ENCODE assay signal across 8 mouse cellular contexts in genomic region chr7:112183258-112183841, GRCm38 (mm10). TPM values are rescaled to one million over a fixed set of nuclear protein-coding genes. Genes with fewer than 3 reads are reported as not detected.
DNase-seq lines count a peak whose midpoint lies in the region; ATAC-seq and TF ChIP-seq lines count a peak whose summit lies in the region.

No protein-coding gene starts in this region.

- H3K9me3 ChIP-seq in embryonic facial prominence, embryonic 14.5 days (ENCODE audit: control insufficient read depth, low read length): no peaks in the 10 kb centered on the region
- no peaks in the 10 kb centered on the region for H3K9me3 ChIP-seq in heart, embryonic 10.5 days
- H3K9me3 ChIP-seq in stomach, embryonic 14.5 days (ENCODE audit: control insufficient read depth, low read depth, low read length): no peaks in the 10 kb centered on the region

- TF ChIP-seq POLR2A in liver, adult 2 months (IDR thresholded peaks at IDR 0.05; ENCODE audit: extremely low read depth, insufficient read depth, low read length): no peak

- no peak overlapping the region for H3K27ac ChIP-seq in embryonic facial prominence, embryonic 14.5 days (replicated peaks; ENCODE audit: low read depth, low read length)
- peak overlapping the region; percentile 56; the same call in 1 of the 2 replicates for H3K27ac ChIP-seq in heart, embryonic 10.5 days
- no peak overlapping the region for H3K27ac ChIP-seq in liver, adult 2 months (replicated peaks; ENCODE audit: insufficient read depth, low read depth, low read length)
- no peak overlapping the region for H3K27ac ChIP-seq in stomach, embryonic 14.5 days (ENCODE audit: low read length)

- no peak overlapping the region for H3K4me3 ChIP-seq in embryonic facial prominence, embryonic 14.5 days (ENCODE audit: low read depth, low read length)
- no peak overlapping the region for H3K4me3 ChIP-seq in heart, embryonic 10.5 days
- H3K4me3 ChIP-seq in liver, adult 2 months (ENCODE audit: insufficient read depth, low read depth, low read length): no peak overlapping the region
- H3K4me3 ChIP-seq in stomach, embryonic 14.5 days (ENCODE audit: low read depth, low read length): no peak overlapping the region

- peak; percentile 35; the same call in 1 of the 2 replicates for ATAC-seq in embryonic facial prominence, embryonic 14.5 days (ENCODE audit: low read depth)
- ATAC-seq in stomach, embryonic 14.5 days (ENCODE audit: insufficient number of reproducible peaks, insufficient read depth, low FRiP score, low read depth): 0 out of 2 replicates have a peak, but pooled peaks have one; percentile 21

- peak; percentile 95 for TF ChIP-seq CTCF in liver, adult 2 months (IDR thresholded peaks at IDR 0.05; ENCODE audit: low read depth, low read length)

- H3K36me3 ChIP-seq in embryonic facial prominence, embryonic 14.5 days (ENCODE audit: control insufficient read depth, insufficient read depth, low read length): no peaks in the 10 kb centered on the region
- no peaks in the 10 kb centered on the region for H3K36me3 ChIP-seq in heart, embryonic 10.5 days
- H3K36me3 ChIP-seq in liver, adult 2 months (ENCODE audit: control insufficient read depth, insufficient read depth, low read length): no peaks in the 10 kb centered on the region
- H3K36me3 ChIP-seq in stomach, embryonic 14.5 days (ENCODE audit: control insufficient read depth, insufficient read depth, low read length): no peaks in the 10 kb centered on the region

- H3K4me2 ChIP-seq in embryonic facial prominence, embryonic 14.5 days (ENCODE audit: low read depth, low read length): no peak overlapping the region
- no peak overlapping the region for H3K4me2 ChIP-seq in stomach, embryonic 14.5 days (replicated peaks; ENCODE audit: low read depth, low read length)

- peak; percentile 79 for DNase-seq in A20 (ENCODE audit: low read depth, low spot score)
- peak; percentile 88 for DNase-seq in adrenal gland, postnatal 36 days
- DNase-seq in embryonic facial prominence, embryonic 14.5 days (ENCODE audit: low spot score): peak; percentile 86
- peak; percentile 90 for DNase-seq in heart, embryonic 10.5 days (ENCODE audit: low spot score)
- peak; percentile 92 for DNase-seq in kidney, postnatal 10 days
- DNase-seq in liver, adult 2 months (ENCODE audit: extremely low read depth, low read depth, low spot score): peak; percentile 67
- DNase-seq in neural tube, embryonic 10.5 days (ENCODE audit: extremely low spot score, low spot score): peak; percentile 89

- H3K27me3 ChIP-seq in embryonic facial prominence, embryonic 14.5 days (replicated peaks; ENCODE audit: control insufficient read depth, insufficient read depth, low read length): no peaks in the 10 kb centered on the region
- no peaks in the 10 kb centered on the region for H3K27me3 ChIP-seq in heart, embryonic 10.5 days (ENCODE audit: insufficient read depth, poor library complexity, severe bottlenecking)
- no peaks in the 10 kb centered on the region for H3K27me3 ChIP-seq in liver, adult 2 months (ENCODE audit: control insufficient read depth, insufficient read depth, low read length)
- H3K27me3 ChIP-seq in stomach, embryonic 14.5 days (ENCODE audit: control insufficient read depth, insufficient read depth, low read length): no peaks in the 10 kb centered on the region

- H3K9ac ChIP-seq in embryonic facial prominence, embryonic 14.5 days (ENCODE audit: low read depth, low read length): no peak overlapping the region
- H3K9ac ChIP-seq in liver, adult 2 months (ENCODE audit: low read depth, low read length): no peak overlapping the region
- H3K9ac ChIP-seq in stomach, embryonic 14.5 days (replicated peaks; ENCODE audit: low read depth, low read length): no peak overlapping the region

- WGBS in embryonic facial prominence, embryonic 14.5 days: 41% methylated on average over 5 of the region's 5 CpGs
- 30% methylated on average over 5 of the region's 5 CpGs for WGBS in heart, embryonic 10.5 days
- WGBS in liver, adult 2 months: 21% methylated on average over 5 of the region's 5 CpGs
- WGBS in stomach, embryonic 14.5 days: 35% methylated on average over 5 of the region's 5 CpGs

- peaks cover 5% of the 10 kb centered on the region; the same call in 1 of the 2 replicates for H3K4me1 ChIP-seq in embryonic facial prominence, embryonic 14.5 days (ENCODE audit: control insufficient read depth, insufficient read depth, low read length)
- H3K4me1 ChIP-seq in heart, embryonic 10.5 days: peaks cover 50% of the 10 kb centered on the region
- peaks cover 29% of the 10 kb centered on the region for H3K4me1 ChIP-seq in liver, adult 2 months (ENCODE audit: control insufficient read depth, insufficient read depth, low read length)
- H3K4me1 ChIP-seq in stomach, embryonic 14.5 days (ENCODE audit: control insufficient read depth, insufficient read depth, low read length): 0 out of 2 replicates have a peak, but pooled peaks cover 2% of the 10 kb centered on the region

- H3K79me2 ChIP-seq in liver, adult 2 months (ENCODE audit: control insufficient read depth, insufficient read depth, low read length): no peaks in the 10 kb centered on the region

RNA-seq across cellular contexts. Expression of gene Dkk3, which starts 24.5 kb away (rescaled TPM):
- total RNA-seq in adrenal gland, postnatal 36 days (2021): 10 to 100 TPM; 15.9 to 18.9 TPM
- polyA plus RNA-seq in embryonic facial prominence, embryonic 14.5 days (2014; fragmentation: Nextera tagmentation; extraction: Ambion mirVana): 54.7 and 55.0 TPM in 2 replicates
- polyA plus RNA-seq in heart, embryonic 10.5 days (2016; fragmentation: Nextera tagmentation; extraction: Ambion mirVana): 59.8 and 101 TPM in 2 replicates
- total RNA-seq in liver, adult 2 months (2014; rRNA removed): 0.65 and 1.0 TPM in 2 replicates
- 0.39 and 0.46 TPM in 2 replicates for polyA plus RNA-seq in liver, adult 2 months (2012; rRNA removed)
- 29.5 and 31.5 TPM in 2 replicates for polyA plus RNA-seq in stomach, embryonic 14.5 days (2014; fragmentation: Nextera tagmentation; extraction: Ambion mirVana)

RNA-seq across cellular contexts. Expression of gene Mical2, which starts 42.3 kb away (rescaled TPM):
- 10 to 100 TPM in 1 of 2 experiments, 1 to 10 TPM in 1; 8.5 to 19.7 TPM for total RNA-seq in adrenal gland, postnatal 36 days (2021)
- 11.0 and 11.5 TPM in 2 replicates for polyA plus RNA-seq in embryonic facial prominence, embryonic 14.5 days (2014; fragmentation: Nextera tagmentation; extraction: Ambion mirVana)
- polyA plus RNA-seq in heart, embryonic 10.5 days (2016; fragmentation: Nextera tagmentation; extraction: Ambion mirVana): 77.8 and 153 TPM in 2 replicates
- 4.1 and 4.5 TPM in 2 replicates for total RNA-seq in liver, adult 2 months (2014; rRNA removed)
- polyA plus RNA-seq in liver, adult 2 months (2012; rRNA removed): 6.9 and 7.9 TPM in 2 replicates
- 10.7 and 11.0 TPM in 2 replicates for polyA plus RNA-seq in stomach, embryonic 14.5 days (2014; fragmentation: Nextera tagmentation; extraction: Ambion mirVana)

Comparison
In these comparisons a context has a peak if more than half of its experiments do, and no peak if none do; other contexts are left out.
1. RNA of gene Dkk3, which starts 24.5 kb away (polyA plus RNA-seq): 59.8 to 101 TPM in heart, embryonic 10.5 days, 54.7 to 55.0 TPM in embryonic facial prominence, embryonic 14.5 days and 29.5 to 31.5 TPM in stomach, embryonic 14.5 days; 0.39 to 0.46 TPM in liver, adult 2 months; every median in the first group is over 10 times any median in the second.
2. Peak in every context shown above with its lines, with median percentiles within 50 percentile points of each other: DNase-seq.